Mouse (Mus musculus) cerebellum, adult 2 months (tissue): ENCODE measurements at regions not wholly inside any gene's neighbourhood (a gene's known extent, or its start where the extent isn't known, plus 50 kb on each side); places are given as distances from the start of the nearest gene placed in this dataset.

Source experiments
- CTCF ChIP-seq: fragments of 200-500 bp; IDR thresholded peaks from 2 replicates; pipeline ENCODE4 v1.5.1; 2011; ENCODE audit warnings: low read depth, mild to moderate bottlenecking, control low read depth, low read length, moderate library complexity, borderline replicate concordance; ENCODE audit not compliant: insufficient read depth
- POLR2A ChIP-seq: fragments of 200-500 bp; IDR thresholded peaks from 2 replicates; pipeline ENCODE4 v1.6.1; 2011; ENCODE audit warnings: low read length, control low read depth, borderline replicate concordance; ENCODE audit not compliant: insufficient read depth

DNA sequence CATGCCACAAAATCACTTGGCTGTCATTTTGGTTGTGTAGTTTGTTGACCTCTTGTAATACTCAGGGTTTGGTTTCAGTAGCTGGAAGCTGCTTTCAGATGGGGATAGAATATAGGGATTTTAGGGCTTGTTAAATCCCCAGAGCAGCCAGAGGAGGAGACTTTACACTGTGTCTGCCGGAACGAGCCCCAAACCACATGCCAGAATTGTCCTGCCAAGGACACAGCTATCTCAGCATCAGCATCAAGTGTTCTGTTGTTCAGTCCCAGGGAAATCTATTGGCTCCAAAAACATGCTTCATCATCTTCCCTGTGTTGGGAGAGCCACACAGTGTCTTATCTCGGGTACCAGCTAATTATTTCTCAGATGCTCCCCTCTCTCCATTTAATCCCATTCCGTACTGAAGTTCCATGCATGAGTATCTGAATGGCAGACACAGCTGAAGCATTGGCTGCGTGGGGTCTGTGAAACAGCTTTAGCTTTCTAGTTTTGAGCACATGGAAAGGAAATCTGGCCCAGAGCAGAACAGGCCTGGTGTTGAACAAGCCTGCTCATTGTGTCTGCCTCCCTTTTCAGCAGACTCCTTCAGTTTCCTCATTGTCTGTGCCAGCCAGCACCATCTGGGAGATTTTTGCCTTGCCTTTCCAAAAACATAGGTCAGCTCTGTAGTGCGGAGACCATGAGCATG, 264.8 kb downstream of the Cd109 start:
- TF ChIP-seq POLR2A (no peak), CTCF (no peak)
